Mouse (Mus musculus): ENCODE data around the gene Nes.

- no peak for TF ChIP-seq POLR2A (IDR thresholded peaks at IDR 0.05; ENCODE audit: borderline replicate concordance, low read depth, low read length)
- TF ChIP-seq CTCF (IDR thresholded peaks at IDR 0.05; ENCODE audit: low read depth, low read length) = peak; percentile 33; the same call in 1 of the 2 replicates
Observed at GRCm38 (mm10) chr3:88005822-88006786, 35.2 kb downstream of the Nes start.

Measured in bone marrow macrophage, adult 2 months (primary cell).